Mouse (Mus musculus): ENCODE measurements around the gene Rpl3.
A peak's percentile ranks its signal among the peaks of the same experiment; 100 is the strongest.

GRCm38 (mm10) chr15:80066538-80066937 lies 25.1 kb downstream of the Rpl3 start:
- TF ChIP-seq CTCF (IDR thresholded peaks at IDR 0.05; ENCODE audit: borderline replicate concordance, insufficient read depth, low read depth, low read length), result peak; percentile 33; the same call in 1 of the 2 replicates
- no peak for TF ChIP-seq POLR2A (IDR thresholded peaks at IDR 0.05; ENCODE audit: borderline replicate concordance, insufficient read depth, low read length)

Data from cerebellum, adult 2 months (tissue).